Mouse (Mus musculus): Measurements from ENCODE around the gene Gm20388. TPM values are rescaled to one million over a fixed set of nuclear protein-coding genes. Genes with fewer than 3 reads are reported as not detected.

The Gm20388 gene
- total RNA-seq, 2 experiments from 2014 or later: 4.4 to 7.8 TPM

DNA sequence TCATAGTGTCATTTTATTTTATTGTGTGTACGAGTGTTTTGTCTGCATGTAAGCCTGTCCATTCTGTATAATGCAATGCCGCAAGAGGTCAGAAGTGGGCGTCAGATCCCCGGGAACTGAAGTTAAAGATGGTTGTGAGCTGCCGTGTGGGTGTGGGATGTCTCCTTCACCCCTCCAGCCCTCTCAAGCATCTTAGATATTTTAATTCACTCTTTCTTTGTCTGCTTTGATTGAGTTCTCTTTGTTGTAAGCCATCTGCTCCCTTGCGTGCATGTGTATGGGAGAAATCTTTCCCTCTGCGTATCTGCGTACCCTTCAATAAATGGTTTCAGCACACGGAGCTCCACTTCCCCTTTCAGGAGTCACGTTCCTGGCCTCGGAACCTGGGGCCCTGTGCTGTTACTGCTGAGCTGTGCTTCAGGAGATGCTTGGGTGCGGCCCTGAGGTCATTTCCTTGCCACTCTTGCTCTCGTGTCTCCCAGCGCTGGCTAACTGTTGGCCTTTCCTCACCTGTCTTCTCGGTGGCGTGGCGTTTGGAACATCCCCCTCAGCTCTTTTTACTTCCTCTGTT lies 2060.9 kb downstream of the Gm20388 start:
- DNase-seq (ENCODE audit: low spot score in 2 of 2): no peak

DNA sequence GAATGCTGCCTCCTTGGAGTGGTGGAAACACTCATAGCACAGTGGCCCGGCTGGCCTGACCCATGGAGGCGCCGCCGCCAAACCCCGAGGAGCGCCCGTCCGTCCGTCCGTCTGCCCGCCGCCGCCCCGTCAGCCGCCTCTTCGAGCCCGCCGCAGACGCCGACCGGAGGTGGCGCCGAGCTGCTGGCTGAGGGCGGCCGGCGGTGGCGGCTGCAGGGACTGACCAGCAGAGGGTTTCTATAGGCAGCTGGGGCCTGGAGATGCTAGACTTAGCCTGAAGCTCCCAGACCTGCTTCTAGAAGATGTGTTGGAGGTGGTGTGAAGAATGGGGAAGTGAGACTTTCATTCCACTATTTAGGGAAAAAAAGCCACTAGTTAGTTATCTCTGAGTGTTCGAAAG lies 2063.3 kb downstream of the Gm20388 start:
- DNase-seq (ENCODE audit: low spot score in 2 of 2): no peak

DNA sequence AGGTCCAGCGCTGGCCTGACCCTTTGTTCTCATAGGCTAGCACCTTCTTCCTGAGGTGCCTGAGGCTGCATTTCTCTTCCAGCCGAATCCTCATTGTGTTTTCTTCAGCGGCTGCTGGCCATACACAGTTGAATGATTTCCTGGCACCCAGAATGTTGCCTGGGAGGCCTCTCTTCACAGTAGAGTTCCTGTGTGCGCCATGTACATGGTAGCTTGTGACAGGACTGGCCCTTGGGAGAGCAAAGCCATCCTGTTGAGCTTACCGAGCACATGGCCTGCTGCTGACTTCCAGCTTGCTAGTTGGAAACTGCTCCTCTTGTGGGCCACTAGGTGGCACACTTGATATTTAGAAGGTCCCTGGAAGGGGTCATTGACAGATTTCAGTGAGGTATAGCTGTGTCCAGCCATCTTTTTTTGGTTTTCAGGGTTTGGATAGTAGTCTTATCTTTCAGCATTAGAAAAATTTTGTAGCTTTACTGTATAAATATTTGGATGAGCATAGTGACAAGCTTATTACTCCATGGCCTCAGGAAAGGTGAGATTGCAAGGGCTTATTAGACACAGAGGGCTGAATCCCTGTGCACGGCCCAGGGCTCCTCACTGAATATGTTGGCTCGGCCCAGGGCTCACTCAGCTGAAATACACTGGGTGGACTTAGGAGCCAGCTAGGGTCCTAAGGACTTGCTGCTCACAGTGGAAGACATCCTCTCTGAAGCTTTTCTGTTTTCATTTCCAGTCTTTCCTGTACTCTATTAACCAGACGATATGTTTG lies 2067.4 kb downstream of the Gm20388 start:
- DNase-seq (ENCODE audit: low spot score in 2 of 2): no peak

DNA sequence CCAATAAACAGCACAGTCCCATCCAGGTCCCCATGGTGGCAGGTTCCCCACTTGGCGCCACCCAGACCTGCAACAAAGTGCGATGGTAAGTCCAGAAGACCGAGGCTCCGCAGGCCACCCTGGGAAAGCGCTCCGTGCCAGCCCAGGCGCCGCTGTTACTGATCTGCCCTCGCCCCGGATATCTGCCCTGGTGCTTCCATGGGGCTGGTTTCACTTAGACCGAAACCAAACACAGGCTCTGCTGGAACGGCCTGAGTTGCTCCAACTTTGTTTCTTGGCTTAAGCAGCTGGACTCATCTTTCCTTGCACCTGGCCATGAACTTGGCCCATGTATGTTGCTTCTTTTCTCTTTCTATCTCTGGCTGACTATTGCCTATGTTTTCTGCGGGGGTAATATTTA lies 2068.0 kb downstream of the Gm20388 start:
- DNase-seq (ENCODE audit: low spot score in 2 of 2): no peak

DNA sequence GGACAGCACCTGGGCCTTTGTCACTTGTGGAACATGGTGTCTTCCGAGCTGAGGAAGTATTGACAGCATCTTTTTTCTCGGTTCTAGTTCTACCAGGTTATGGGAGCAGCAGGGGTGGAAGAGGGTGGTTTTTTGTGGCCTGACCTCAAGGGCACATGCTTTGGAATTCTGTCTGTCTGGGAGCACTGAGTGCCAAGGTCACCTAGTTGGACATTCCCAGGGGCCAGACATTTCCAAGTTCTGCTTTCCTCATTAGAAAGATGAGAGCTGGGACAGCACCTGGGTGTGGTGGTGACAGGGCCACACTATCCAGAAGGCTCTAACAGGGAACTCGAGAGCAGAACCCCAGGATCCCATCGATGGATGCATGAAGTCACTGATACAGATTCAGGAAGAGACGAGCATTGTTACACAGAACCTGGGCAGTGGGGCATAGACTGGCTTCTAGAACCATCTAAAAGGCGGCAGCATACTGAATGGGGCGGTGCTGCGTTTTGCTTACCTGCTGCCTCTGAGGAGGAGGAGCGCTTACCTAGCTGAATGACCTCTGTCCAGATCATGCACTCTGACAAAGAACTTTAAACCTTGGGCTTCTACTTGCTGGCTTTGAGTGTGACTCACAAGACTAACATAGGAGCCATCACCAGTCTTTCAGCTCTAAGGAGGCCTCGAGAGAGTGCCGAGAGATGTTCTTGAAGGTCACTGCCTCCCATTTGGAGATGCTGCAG lies 2070.3 kb downstream of the Gm20388 start:
- DNase-seq (ENCODE audit: low spot score in 2 of 2): no peak

DNA sequence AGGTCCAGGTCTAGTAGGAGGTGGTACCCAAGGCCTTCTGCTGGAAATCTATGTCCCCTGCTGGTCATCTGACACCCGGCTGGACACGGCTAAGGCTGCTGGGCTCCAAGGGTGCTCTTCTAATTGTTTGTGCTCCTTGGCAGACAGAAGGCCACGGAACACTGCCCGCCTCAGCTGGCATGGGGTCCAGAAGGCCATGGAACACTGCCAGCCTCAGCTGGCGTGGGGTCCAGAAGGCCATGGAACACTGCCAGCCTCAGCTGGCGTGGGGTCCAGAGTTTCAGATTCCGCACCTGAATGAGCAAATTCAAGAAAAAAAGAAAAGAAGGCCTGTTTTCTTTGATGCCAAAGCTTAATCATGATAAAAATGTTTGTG lies 2070.9 kb downstream of the Gm20388 start:
- DNase-seq (ENCODE audit: low spot score in 2 of 2): no peak

DNA sequence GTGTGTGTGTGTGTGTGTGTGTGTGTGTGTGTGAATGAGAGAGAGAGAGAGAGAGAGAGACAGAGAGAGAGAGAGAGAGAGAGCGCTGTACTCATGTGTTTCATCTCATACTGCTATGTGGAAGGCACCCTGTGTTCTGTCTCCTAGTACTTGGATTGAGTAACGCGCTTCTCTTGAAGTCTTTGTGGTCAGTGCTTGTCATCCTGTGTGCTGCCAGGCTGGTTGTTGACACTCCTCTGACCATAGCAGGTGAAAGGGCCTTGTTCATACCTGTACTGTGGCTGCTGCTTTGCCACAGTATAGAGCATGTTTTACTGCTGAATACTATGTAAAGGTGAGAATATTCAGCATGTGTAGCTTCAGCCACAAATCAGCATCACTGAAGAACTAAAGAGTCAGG lies 2075.0 kb downstream of the Gm20388 start:
- DNase-seq (ENCODE audit: low spot score in 2 of 2): no peak

DNA sequence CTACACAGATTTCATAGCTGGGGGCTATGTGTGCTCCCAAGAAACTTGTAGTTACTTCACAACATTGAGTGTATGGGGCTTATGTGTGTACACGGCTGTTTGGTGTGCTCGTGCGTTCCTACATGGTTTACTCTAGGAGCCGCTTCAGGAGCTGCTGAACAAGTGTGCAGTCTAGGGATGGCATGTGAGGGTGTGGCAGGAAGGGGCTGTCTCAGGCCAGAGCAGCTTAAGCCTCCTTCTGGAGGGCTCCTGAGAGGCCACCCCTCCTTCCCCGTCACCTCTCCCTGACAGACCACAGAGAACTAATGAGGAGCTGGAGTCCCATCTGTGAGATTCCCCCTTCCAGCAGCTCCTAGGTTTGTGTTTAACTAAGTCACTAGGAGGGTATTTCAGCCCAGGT lies 2077.3 kb downstream of the Gm20388 start:
- DNase-seq (ENCODE audit: low spot score in 2 of 2): no peak

DNA sequence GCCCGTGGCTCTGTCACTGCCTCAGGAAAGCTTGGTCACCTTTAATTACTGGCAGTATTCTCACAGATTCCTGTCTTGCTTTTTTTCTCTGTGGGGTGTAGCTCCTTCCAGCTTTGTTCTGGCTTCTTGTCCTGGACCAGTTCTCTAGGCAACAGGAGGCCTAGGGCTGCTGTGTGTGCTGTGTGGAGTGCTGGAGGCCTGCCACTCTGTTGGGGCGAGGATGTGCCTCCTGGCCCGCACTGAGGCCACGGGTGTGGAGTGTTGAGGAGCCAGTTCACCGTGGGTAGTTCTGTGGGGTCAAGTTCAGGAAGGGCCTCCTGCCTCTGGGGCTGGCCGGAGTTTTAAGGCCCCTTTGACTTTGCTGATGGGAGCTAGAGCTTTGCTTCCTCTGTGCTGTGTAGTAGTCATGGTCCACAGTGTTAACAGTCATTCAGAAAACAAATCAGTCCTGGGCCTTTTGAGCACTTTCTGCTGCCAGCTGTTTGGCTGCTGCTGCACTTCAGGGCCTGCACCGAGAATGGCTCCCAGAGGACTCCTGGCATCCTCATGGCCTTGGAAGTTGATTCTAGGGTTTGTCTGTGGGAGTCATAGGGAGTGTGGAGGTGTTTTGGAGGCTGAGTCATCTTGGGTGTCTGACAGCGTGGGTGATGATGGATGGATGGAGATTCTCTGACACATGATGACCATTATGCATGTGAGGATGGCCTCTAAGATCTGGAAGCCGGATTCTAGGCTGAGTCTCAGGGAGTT lies 2080.0 kb downstream of the Gm20388 start:
- no peak for DNase-seq (ENCODE audit: low spot score in 2 of 2)

DNA sequence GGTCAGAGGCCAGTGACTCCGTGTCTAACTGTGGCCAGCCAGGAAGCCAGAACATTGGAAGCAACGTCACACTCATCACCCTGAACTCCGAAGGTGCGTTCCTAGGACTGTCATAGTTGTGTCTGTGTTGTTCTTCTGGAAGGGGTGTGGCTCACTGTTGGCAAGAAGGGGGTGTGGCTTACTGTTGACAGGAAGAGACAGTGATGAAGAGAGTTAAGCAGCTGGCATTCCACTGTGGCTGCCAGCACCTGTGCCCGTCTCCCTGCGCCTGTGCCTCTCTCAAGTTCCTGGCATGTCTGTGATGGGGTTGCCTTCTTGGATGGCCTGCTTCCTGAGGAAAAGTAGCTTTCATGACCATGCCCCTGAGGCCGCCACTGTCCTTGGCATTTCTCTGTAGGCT lies 2081.0 kb downstream of the Gm20388 start:
- DNase-seq (ENCODE audit: low spot score in 2 of 2): no peak

DNA sequence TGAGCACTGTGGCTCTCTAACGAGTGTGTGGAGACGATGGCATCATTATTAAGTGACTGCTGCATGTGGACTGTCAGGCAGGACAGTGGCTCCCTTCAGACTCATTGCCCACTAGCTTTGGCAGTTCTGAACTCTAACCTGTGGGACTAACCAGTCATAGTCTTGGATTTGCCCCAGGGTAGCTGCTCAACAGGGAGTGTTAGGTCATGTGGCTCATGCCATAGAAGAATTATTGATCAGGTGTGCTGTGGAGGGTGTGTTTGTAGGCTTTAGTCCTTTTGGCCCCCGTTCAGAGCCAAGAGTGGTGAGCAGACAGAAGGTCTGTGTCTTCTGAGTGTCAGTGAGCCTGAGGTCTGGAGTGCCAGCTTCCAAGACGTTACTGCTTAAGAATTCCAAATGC lies 2082.3 kb downstream of the Gm20388 start:
- no peak for DNase-seq (ENCODE audit: low spot score in 2 of 2)

DNA sequence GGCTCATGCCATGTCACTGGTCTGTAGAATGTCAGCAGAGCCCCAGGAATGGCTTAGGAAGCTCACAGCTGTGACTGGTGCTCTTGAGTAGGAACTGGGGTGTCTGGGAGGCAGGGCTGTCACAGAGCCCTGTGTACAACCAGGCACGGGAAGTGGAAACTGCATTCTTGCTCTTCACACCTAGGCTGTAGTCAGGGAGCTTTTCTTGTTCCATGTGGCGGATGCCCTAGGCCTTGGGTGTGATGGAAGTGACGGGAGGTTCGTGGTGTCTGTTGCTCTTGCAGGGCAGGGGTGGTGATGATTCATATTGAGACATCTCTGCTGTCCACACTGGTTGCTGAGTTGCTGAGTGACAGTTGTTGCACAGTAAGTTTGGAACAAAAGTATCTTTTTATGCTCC lies 2084.5 kb downstream of the Gm20388 start:
- no peak for DNase-seq (ENCODE audit: low spot score in 2 of 2)

DNA sequence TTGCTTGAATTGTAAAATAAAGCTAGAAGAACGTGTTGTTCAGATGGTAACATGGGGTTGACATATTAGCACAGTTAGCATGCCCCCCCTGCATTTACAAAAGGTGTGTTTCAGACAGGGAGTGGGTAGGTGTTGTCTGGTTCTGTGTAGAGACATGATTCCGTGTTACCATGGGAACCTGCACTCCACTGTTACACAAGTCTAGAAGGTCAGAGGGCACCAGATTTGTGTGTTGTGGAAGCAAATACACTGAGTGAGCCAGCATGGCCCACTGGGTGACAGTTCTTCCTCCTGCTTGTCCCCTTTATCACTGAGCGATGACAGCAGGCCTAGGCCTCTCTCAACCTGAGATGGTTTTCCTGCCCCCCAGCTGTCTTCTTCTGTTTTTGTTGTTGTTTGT lies 2085.3 kb downstream of the Gm20388 start:
- DNase-seq (ENCODE audit: low spot score in 2 of 2): no peak

DNA sequence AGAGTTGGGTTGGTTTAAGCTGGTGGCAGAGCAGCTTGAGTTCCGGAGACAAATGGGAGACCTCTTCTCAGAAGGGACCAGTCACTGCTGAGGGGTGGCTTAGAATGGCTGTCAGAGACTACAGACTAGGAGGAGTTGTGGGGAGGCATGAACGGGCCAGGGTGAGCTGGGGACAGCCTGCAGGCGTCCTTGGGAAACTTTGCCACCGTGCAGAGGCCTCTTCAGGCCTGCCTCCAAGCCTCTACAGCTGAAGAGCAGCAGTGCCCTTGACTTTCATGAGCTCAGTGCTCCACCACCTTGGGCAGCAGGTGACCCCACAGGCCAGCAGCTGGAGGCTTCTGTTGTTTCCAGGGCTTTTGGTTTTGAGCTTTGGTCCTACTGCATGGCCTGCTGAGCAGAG lies 2088.0 kb downstream of the Gm20388 start:
- DNase-seq (ENCODE audit: low spot score in 2 of 2): no peak

DNA sequence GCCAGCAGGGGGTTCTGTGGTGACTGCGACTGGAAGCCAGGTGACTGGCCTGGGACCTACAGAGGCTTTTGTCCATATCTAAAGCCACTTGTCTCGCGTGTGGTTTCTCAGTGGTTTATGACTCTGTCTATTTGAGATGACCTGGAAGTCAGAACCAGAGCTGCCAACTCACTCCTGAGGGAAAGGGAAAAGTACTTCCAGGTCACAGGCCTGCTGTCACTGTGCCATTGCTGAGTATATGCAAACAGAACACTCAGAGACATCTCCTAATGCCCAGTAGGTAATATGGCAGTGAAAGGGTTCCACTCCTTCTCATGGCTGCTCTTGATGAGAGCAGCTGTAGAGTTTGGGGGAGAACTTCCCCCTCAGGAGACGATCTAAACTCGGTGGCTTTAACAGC lies 2088.6 kb downstream of the Gm20388 start:
- no peak for DNase-seq (ENCODE audit: low spot score in 2 of 2)

DNA sequence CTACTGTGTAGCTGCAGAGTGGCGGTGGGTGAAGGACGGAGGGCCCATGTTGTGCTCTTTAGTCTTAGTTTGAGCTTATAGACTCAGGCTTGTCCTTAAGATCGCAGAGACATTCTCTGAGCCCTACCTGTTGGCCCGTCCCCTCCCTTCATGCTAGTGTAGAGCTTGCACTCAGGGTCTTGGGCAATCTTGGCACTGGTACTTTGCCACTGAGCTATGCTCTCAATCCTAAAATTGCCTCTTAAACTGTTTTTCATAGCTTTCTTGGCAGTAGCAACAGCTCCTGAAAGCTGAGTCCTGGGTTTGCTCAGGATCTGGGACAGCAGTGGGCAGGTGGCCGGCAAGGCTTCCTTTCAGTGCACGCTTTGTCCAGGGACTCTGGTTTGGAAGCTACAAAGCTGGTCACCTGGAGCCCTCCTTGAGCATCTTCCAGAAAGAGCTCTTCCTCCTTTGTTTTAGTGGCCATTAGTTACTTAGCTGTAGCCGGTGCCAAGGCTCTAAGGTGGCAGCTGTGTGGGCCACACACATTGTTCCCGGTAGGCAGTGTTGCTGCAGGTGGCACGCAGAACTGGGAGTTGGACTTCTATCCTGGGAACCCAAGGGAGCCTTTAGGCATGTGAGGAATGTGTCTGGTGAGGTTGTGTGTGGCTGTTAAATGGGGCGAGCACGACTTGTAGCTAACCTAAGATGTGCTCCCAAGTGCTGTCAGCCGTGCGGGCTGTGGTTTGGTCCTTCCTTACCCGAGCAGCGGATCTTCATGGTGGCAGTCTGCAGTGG lies 2090.9 kb downstream of the Gm20388 start:
- DNase-seq (ENCODE audit: low spot score in 2 of 2): no peak

DNA sequence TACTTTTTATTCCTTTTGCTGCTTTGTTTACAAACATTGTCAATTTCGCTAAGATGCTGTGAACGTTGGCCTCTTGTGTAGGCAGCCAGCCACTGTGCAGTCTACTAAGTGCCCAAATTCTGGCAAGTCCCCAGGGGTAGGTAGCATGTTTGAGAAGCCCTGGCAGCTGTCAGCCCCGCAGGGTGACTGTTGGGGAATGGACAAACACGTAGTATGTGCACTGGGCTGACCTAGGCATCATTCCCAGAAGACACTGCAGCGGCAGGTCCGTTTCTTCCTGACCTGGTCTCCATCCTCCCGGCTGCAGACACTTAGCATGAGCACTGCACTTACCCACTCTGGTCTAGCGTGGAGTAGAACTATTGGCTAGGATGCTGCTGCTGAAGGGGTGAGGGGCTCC lies 2093.0 kb downstream of the Gm20388 start:
- no peak for DNase-seq (ENCODE audit: low spot score in 2 of 2)

DNA sequence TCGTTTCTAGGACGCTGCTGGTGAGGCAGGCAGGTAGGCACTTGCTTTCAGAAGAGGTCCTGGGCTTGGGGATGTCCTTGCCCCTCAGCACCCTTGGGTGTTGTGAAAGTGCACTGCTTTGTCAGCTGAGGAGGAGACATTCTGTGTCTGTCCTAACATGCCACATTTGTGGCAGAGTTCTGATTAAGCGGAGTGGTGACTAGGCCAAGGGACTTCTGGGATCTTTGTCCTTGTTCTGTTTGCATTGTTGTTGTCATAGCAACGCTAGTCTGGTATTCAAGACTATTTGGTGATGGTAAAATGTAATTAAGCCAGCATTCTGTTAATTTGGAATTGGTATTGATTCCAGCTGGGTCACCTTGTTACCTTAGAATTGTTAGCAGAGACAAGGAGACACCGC lies 2093.5 kb downstream of the Gm20388 start:
- DNase-seq (ENCODE audit: low spot score in 2 of 2): no peak

DNA sequence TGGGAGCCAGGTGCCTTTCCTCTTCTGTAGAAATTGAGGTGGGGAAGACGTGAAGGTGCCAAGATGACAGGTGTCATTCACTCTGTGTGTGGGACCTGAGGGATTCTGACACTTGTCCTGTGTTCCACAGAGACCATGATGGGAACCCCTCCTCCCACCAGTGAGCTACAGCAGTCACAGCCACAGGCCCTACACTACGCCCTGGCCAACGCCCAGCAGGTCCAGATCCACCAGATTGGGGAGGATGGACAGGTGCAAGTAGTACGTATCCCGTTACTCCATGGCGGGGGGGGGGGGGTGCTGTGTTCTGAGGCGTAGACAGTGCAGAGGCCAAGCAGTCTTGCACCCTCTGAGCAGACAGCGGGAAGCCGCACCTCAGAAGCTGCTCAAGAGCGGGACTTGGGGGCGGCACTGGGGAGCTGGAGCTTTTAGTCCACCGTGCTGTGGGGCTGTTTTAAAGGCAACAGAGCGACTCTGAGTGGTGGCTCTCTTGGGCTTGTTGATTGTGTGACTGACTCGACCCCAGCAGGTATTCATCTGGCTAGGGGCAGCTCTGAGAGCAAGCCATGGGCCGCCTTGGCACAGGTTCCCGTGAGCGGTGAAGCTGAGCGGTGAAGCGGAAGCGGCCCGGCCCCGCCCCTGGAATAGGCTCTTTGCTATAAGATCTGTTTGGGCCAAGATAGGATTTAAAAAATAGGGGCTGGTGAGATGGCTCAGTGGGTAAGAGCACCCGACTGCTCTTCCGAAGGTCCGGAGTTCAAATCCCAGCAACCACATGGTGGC lies 2095.0 kb downstream of the Gm20388 start:
- DNase-seq (ENCODE audit: low spot score in 2 of 2): no peak
